Mouse (Mus musculus) heart, postnatal 0 days (tissue): ENCODE data around the gene Dus2.

Experiments
- CTCF ChIP-seq: IDR thresholded peaks from 2 replicates; pipeline ENCODE4 v1.5.1; 2016; ENCODE audit warnings: antibody characterized with exemption, control low read depth, low read depth
- EP300 ChIP-seq: IDR thresholded peaks from 2 replicates; pipeline ENCODE4 v1.6.1; 2016; ENCODE audit warnings: antibody characterized with exemption, low read depth

- no peak for TF ChIP-seq CTCF
- TF ChIP-seq EP300, result no peak
These were observed 40.0 kb upstream of the Dus2 start for GRCm38 (mm10) chr8:105951057-105951659.
